Mouse (Mus musculus) liver, postnatal 0 days (tissue): ENCODE results near the gene Rarres1.

Experiments
- CTCF ChIP-seq: sonication (generic); IDR thresholded peaks from 2 replicates; pipeline ENCODE4 v1.5.1; 2016; ENCODE audit warnings: antibody characterized with exemption, low read depth
- EP300 ChIP-seq: IDR thresholded peaks from 2 replicates; pipeline ENCODE4 v1.6.1; 2016; ENCODE audit warnings: antibody characterized with exemption, low read depth, mild to moderate bottlenecking

- TF ChIP-seq CTCF (no peak), EP300 (no peak)
These were observed 22.2 kb downstream of the Rarres1 start for GRCm38 (mm10) chr3:67493132-67493531.
